Comparison of ENCODE assay signal across 7 mouse cellular contexts in genomic region chr4:126256131-126256791, GRCm38 (mm10). TPM values are rescaled to one million over a fixed set of nuclear protein-coding genes. Genes with fewer than 3 reads are reported as not detected.
A peak's percentile ranks its signal among the peaks of the same experiment; 100 is the strongest.
DNase-seq lines count a peak whose midpoint lies in the region; ATAC-seq lines count a peak whose summit lies in the region.

TSS of gene Map7d1 (minus strand) at chr4:126256343.

- peak within 1 kb of the TSS; percentile 100 for H3K9ac ChIP-seq in midbrain, embryonic 12.5 days (replicated peaks)

- peaks cover 18% of the 10 kb centered on the region for H3K36me3 ChIP-seq in embryonic facial prominence, embryonic 10.5 days (replicated peaks)
- H3K36me3 ChIP-seq in limb, embryonic 10.5 days, result peaks cover 23% of the 10 kb centered on the region
- H3K36me3 ChIP-seq in midbrain, embryonic 12.5 days, result 0 out of 2 replicates have a peak, but pooled peaks cover 9% of the 10 kb centered on the region

- H3K4me1 ChIP-seq in embryonic facial prominence, embryonic 10.5 days, result peaks cover 87% of the 10 kb centered on the region
- peaks cover 88% of the 10 kb centered on the region for H3K4me1 ChIP-seq in limb, embryonic 10.5 days
- H3K4me1 ChIP-seq in midbrain, embryonic 12.5 days, result peaks cover 76% of the 10 kb centered on the region

- peak within 1 kb of the TSS; percentile 99 for H3K4me2 ChIP-seq in midbrain, embryonic 12.5 days (replicated peaks)

- ATAC-seq in granulocyte monocyte progenitor cell, adult 5-6 weeks (replicated peaks; ENCODE audit: poor library complexity, severe bottlenecking), result peak; percentile 49
- peak; percentile 84 for ATAC-seq in midbrain, embryonic 12.5 days (ENCODE audit: low FRiP score, low read depth)

- H3K9me3 ChIP-seq in embryonic facial prominence, embryonic 10.5 days, result no peaks in the 10 kb centered on the region
- H3K9me3 ChIP-seq in limb, embryonic 10.5 days (replicated peaks), result no peaks in the 10 kb centered on the region
- no peaks in the 10 kb centered on the region for H3K9me3 ChIP-seq in midbrain, embryonic 12.5 days

- peak within 1 kb of the TSS; percentile 92 for H3K4me3 ChIP-seq in embryonic facial prominence, embryonic 10.5 days
- H3K4me3 ChIP-seq in limb, embryonic 10.5 days, result peak within 1 kb of the TSS; percentile 95
- H3K4me3 ChIP-seq in midbrain, embryonic 12.5 days, result peak within 1 kb of the TSS; percentile 98

- H3K27me3 ChIP-seq in embryonic facial prominence, embryonic 10.5 days (replicated peaks; ENCODE audit: low read depth, poor library complexity, severe bottlenecking), result no peaks in the 10 kb centered on the region
- no peaks in the 10 kb centered on the region for H3K27me3 ChIP-seq in limb, embryonic 10.5 days (ENCODE audit: low read depth, poor library complexity, severe bottlenecking)
- no peaks in the 10 kb centered on the region for H3K27me3 ChIP-seq in midbrain, embryonic 12.5 days

- WGBS in embryonic facial prominence, embryonic 10.5 days, result under 1% methylated on average over 59 of the region's 59 CpGs
- under 1% methylated on average over 59 of the region's 59 CpGs for WGBS in limb, embryonic 10.5 days
- WGBS in midbrain, embryonic 12.5 days, result under 1% methylated on average over 58 of the region's 59 CpGs

- DNase-seq in adrenal gland, postnatal 10 days, result peak; percentile 94
- peak; percentile 88 for DNase-seq in embryonic facial prominence, embryonic 10.5 days (ENCODE audit: low spot score)
- peak; percentile 87 for DNase-seq in kidney, adult 11 months
- peak; percentile 90 for DNase-seq in limb, embryonic 10.5 days (ENCODE audit: low spot score)
- peak; percentile 85 for DNase-seq in skeletal muscle tissue, adult 2 months (ENCODE audit: low read depth, low spot score)

- peak within 1 kb of the TSS; percentile 97 for H3K27ac ChIP-seq in embryonic facial prominence, embryonic 10.5 days (replicated peaks)
- peak within 1 kb of the TSS; percentile 97 for H3K27ac ChIP-seq in limb, embryonic 10.5 days
- peak within 1 kb of the TSS; percentile 94 for H3K27ac ChIP-seq in midbrain, embryonic 12.5 days (replicated peaks)

RNA-seq across cellular contexts. Expression of gene Map7d1, which starts in this region (rescaled TPM):
- 10 to 100 TPM; 60.4 to 72.7 TPM for total RNA-seq in adrenal gland, postnatal 10 days (2021)
- 60.9 and 62.9 TPM in 2 replicates for polyA plus RNA-seq in embryonic facial prominence, embryonic 10.5 days (2016; fragmentation: Nextera tagmentation; extraction: Ambion mirVana)
- 20.6 and 25.6 TPM in 2 replicates for total RNA-seq in granulocyte monocyte progenitor cell, adult 5-6 weeks (2014; fragmentation: Nextera tagmentation)
- 12.8 and 20.2 TPM in 2 replicates for total RNA-seq in granulocyte monocyte progenitor cell, adult 5-6 weeks (2017)
- 56.2 and 63.2 TPM in 2 replicates for polyA plus RNA-seq in limb, embryonic 10.5 days (2016; fragmentation: Nextera tagmentation; extraction: Ambion mirVana)
- 135 and 142 TPM in 2 replicates for polyA plus RNA-seq in midbrain, embryonic 12.5 days (2016; fragmentation: Nextera tagmentation; extraction: Ambion mirVana)

Comparison
In these comparisons a context has a peak if more than half of its experiments do, and no peak if none do; other contexts are left out.
1. Peak in every context shown above with its lines: DNase-seq, ATAC-seq, H3K4me3 ChIP-seq and H3K27ac ChIP-seq.